Mouse (Mus musculus): Measurements from ENCODE around the gene Proser3. TPM values are rescaled to one million over a fixed set of nuclear protein-coding genes. Genes with fewer than 3 reads are reported as not detected.
"Not testable (repeated sequence)": the region's sequence is repeated elsewhere in the genome, so short reads cannot be mapped to it uniquely, and the experiment has no call there.

Proser3 gene
- polyA plus RNA-seq, 2 experiments, result 9.4 to 31.8 TPM

DNA sequence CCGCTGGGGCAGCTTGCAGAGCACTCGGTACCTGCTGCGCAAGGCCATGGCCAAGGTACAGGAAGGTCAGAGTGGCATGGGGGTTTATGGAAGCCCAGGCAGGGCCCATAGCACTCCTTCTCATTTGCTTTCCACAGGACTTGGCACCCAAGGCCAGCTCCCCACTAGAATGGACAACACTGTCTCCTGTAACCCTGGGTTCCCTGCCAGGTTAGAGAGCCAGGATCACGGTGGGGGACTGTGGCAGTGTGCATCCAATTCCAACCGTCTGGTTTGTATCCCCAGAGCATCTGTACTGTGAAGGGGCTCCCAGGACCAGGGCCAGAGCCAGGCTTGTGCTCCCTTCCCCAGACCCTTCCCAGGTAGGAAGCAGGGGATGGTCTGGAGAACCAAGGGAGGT lies 31.2 kb downstream of the Proser3 start:
- Histone ChIP-seq H3K36me3 (ENCODE audit: control insufficient read depth, insufficient read depth, low read length) (peaks cover 28% of the 10 kb centered on the region), H3K27me3 (ENCODE audit: control insufficient read depth, insufficient read depth, low read length) (no peaks in the 10 kb centered on the region), H3K27ac (replicated peaks; ENCODE audit: low read depth, low read length) (no peak overlapping the region), H3K9ac (ENCODE audit: low read depth, low read length, severe bottlenecking) (no peak overlapping the region), H3K4me1 (ENCODE audit: control insufficient read depth, insufficient read depth, low read length) (no peaks in the 10 kb centered on the region), H3K9me3 (ENCODE audit: control insufficient read depth, low read length) (no peaks in the 10 kb centered on the region), H3K4me2 (replicated peaks; ENCODE audit: low read depth, low read length, severe bottlenecking) (no peak overlapping the region), H3K4me3 (replicated peaks; ENCODE audit: low read length) (no peak overlapping the region)
- WGBS, result 76% methylated on average over 5 of the region's 5 CpGs
- no peak for DNase-seq (ENCODE audit: low spot score)
- ATAC-seq (ENCODE audit: low FRiP score, low read depth), result no peak
- no peak for TF ChIP-seq POLR2A (IDR thresholded peaks at IDR 0.05; ENCODE audit: borderline replicate concordance, extremely low read depth, insufficient read depth, insufficient read length)

DNA sequence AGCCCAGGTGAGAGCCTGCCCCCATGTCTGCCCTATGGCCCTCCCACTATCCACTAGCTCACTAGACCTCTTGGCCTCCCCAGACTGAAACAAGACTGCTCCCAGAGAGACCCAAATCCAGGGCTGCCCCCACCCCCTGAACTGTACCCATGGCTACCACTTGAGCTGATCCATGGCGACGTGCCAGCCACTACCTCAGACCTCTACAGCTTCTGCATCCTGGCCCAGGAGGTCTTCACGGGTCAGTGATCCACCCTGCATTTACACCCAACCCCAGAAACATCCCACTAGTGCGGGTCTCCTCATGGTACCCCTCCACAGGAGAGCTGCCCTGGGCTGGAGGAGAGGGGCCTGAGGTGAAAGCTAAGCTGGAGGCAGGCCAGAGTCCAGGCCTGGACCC lies 31.7 kb downstream of the Proser3 start:
- Histone ChIP-seq H3K9me3 (ENCODE audit: control insufficient read depth, low read length) (no peaks in the 10 kb centered on the region), H3K27me3 (ENCODE audit: control insufficient read depth, insufficient read depth, low read length) (no peaks in the 10 kb centered on the region), H3K9ac (ENCODE audit: low read depth, low read length, severe bottlenecking) (no peak overlapping the region), H3K4me1 (ENCODE audit: control insufficient read depth, insufficient read depth, low read length) (no peaks in the 10 kb centered on the region), H3K4me2 (replicated peaks; ENCODE audit: low read depth, low read length, severe bottlenecking) (no peak overlapping the region), H3K27ac (replicated peaks; ENCODE audit: low read depth, low read length) (no peak overlapping the region), H3K4me3 (replicated peaks; ENCODE audit: low read length) (no peak overlapping the region), H3K36me3 (ENCODE audit: control insufficient read depth, insufficient read depth, low read length) (peaks cover 24% of the 10 kb centered on the region)
- TF ChIP-seq POLR2A (IDR thresholded peaks at IDR 0.05; ENCODE audit: borderline replicate concordance, extremely low read depth, insufficient read depth, insufficient read length), result no peak
- no peak for DNase-seq (ENCODE audit: low spot score)
- ATAC-seq (ENCODE audit: low FRiP score, low read depth), result no peak
- WGBS, result 75% methylated on average over 4 of the region's 4 CpGs

DNA sequence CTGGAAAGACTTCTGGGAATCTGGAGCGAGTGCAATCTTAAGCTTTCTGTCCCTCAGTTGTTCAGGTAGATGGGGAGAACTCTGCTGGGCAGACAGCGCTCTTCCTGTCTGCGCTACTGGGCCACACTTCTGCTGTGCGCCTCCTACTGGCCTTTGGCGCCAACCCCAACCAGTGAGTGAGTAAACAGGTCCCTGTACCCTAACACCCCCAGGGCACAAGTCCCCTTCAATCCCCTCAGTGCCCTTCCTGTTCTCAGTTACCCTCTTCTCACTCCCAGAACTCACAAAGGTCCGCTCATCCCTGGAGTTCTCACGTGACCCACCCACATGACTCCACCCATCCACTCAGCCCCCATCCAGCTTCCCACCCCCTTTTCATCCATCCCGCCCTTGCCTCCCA lies 33.8 kb downstream of the Proser3 start:
- WGBS, result 46% methylated on average over 8 of the region's 8 CpGs
- Histone ChIP-seq H3K27ac (replicated peaks; ENCODE audit: low read depth, low read length) (no peak overlapping the region), H3K36me3 (ENCODE audit: control insufficient read depth, insufficient read depth, low read length) (peaks cover 4% of the 10 kb centered on the region), H3K4me2 (replicated peaks; ENCODE audit: low read depth, low read length, severe bottlenecking) (no peak overlapping the region), H3K9me3 (ENCODE audit: control insufficient read depth, low read length) (no peaks in the 10 kb centered on the region), H3K4me3 (replicated peaks; ENCODE audit: low read length) (no peak overlapping the region), H3K27me3 (ENCODE audit: control insufficient read depth, insufficient read depth, low read length) (no peaks in the 10 kb centered on the region), H3K4me1 (ENCODE audit: control insufficient read depth, insufficient read depth, low read length) (no peaks in the 10 kb centered on the region), H3K9ac (ENCODE audit: low read depth, low read length, severe bottlenecking) (no peak overlapping the region)
- ATAC-seq (ENCODE audit: low FRiP score, low read depth), result no peak
- DNase-seq (ENCODE audit: low spot score), result no peak
- TF ChIP-seq POLR2A (IDR thresholded peaks at IDR 0.05; ENCODE audit: borderline replicate concordance, extremely low read depth, insufficient read depth, insufficient read length), result no peak

DNA sequence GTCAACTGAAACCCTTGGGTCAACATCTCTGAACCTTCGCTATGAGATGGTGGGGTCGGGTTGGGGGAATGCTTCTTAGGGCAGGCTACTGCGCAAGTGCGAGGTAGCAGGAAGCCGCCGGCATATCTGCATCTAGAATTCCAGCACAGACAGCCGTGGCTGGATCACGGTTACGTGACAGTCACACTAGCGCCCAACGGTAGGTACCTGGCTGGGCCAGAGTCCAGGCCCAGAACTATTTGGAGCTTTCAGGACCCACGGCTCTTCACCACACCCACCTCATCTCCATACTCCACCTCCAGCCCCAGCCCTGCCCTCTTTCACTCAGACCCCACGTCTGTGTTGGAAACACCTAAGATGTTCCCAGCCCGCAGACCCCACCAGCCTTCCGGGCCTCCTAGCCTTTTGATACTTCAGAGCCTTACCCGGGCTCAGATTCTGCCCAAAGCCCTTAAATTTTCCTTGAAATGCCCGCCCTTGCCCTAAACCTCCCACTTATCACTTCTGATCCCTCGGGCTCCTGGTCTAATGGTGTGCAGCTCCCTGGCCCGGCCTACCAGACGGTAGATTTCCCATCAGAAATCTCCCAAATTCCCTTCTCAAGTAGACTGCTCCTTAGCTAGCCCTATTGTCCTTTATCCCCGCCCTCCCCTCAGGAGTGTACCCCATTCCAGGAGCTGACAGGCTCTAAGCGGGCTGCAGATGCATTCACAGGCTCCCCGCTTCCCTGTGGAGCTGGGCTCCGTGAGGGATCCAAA lies 36.9 kb downstream of the Proser3 start:
- Histone ChIP-seq H3K4me1 (ENCODE audit: control insufficient read depth, insufficient read depth, low read length) (no peaks in the 10 kb centered on the region), H3K36me3 (ENCODE audit: control insufficient read depth, insufficient read depth, low read length) (no peaks in the 10 kb centered on the region), H3K27me3 (ENCODE audit: control insufficient read depth, insufficient read depth, low read length) (no peaks in the 10 kb centered on the region), H3K9me3 (ENCODE audit: control insufficient read depth, low read length) (no peaks in the 10 kb centered on the region), H3K27ac (replicated peaks; ENCODE audit: low read depth, low read length) (no peak overlapping the region), H3K4me3 (replicated peaks; ENCODE audit: low read length) (no peak overlapping the region), H3K9ac (ENCODE audit: low read depth, low read length, severe bottlenecking) (no peak overlapping the region), H3K4me2 (replicated peaks; ENCODE audit: low read depth, low read length, severe bottlenecking) (no peak overlapping the region)
- ATAC-seq (ENCODE audit: low FRiP score, low read depth) (no peak), DNase-seq (ENCODE audit: low spot score) (no peak)
- WGBS, result 63% methylated on average over 24 of the region's 24 CpGs
- no peak for TF ChIP-seq POLR2A (IDR thresholded peaks at IDR 0.05; ENCODE audit: borderline replicate concordance, extremely low read depth, insufficient read depth, insufficient read length)

GRCm38 (mm10) chr7:30508061-30508460 lies 44.0 kb downstream of the Proser3 start:
- H3K27ac ChIP-seq (replicated peaks; ENCODE audit: low read depth, low read length), result no peak overlapping the region
- 74% methylated on average over 4 of the region's 4 CpGs for WGBS
- H3K4me1 ChIP-seq (ENCODE audit: control insufficient read depth, insufficient read depth, low read length), result no peaks in the 10 kb centered on the region
- ATAC-seq (ENCODE audit: low FRiP score, low read depth) (no peak), DNase-seq (ENCODE audit: low spot score) (no peak)
- TF ChIP-seq POLR2A (IDR thresholded peaks at IDR 0.05; ENCODE audit: borderline replicate concordance, extremely low read depth, insufficient read depth, insufficient read length), result no peak
- H3K4me2 ChIP-seq (replicated peaks; ENCODE audit: low read depth, low read length, severe bottlenecking), result no peak overlapping the region
- H3K36me3 ChIP-seq (ENCODE audit: control insufficient read depth, insufficient read depth, low read length), result no peaks in the 10 kb centered on the region
- no peak overlapping the region for H3K4me3 ChIP-seq (replicated peaks; ENCODE audit: low read length)
- no peaks in the 10 kb centered on the region for H3K9me3 ChIP-seq (ENCODE audit: control insufficient read depth, low read length)
- no peak overlapping the region for H3K9ac ChIP-seq (ENCODE audit: low read depth, low read length, severe bottlenecking)
- H3K27me3 ChIP-seq (ENCODE audit: control insufficient read depth, insufficient read depth, low read length), result no peaks in the 10 kb centered on the region

DNA sequence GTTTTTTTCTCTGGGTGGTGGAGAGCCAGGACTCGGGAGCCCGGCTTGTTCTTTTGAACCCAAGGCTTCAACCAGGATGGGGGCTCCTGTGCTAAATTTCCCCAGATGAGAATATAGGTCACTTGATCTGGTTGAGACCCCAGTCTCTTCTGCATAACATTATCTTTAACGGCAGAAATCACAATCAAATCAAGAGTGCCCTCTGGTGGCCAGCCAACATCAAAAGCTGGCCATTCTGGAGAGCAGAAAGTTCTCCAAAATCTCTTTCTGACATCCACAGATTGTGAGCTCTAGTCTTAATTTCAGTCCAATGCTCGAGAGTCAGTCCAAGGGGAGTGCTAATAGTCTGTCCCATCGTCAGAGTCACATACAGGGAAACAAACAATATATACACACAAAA lies 50.9 kb downstream of the Proser3 start:
- not testable (repeated sequence) for H3K27ac ChIP-seq (replicated peaks; ENCODE audit: low read depth, low read length); H3K9me3 ChIP-seq (ENCODE audit: control insufficient read depth, low read length); H3K9ac ChIP-seq (ENCODE audit: low read depth, low read length, severe bottlenecking); H3K36me3 ChIP-seq (ENCODE audit: control insufficient read depth, insufficient read depth, low read length); DNase-seq (ENCODE audit: low spot score); ATAC-seq (ENCODE audit: low FRiP score, low read depth); H3K4me2 ChIP-seq (replicated peaks; ENCODE audit: low read depth, low read length, severe bottlenecking); H3K27me3 ChIP-seq (ENCODE audit: control insufficient read depth, insufficient read depth, low read length); H3K4me3 ChIP-seq (replicated peaks; ENCODE audit: low read length); H3K4me1 ChIP-seq (ENCODE audit: control insufficient read depth, insufficient read depth, low read length)
- WGBS, result 75% methylated on average over 5 of the region's 5 CpGs

GRCm38 (mm10) chr7:30495506-30496042 lies 56.5 kb downstream of the Proser3 start:
- not testable (repeated sequence) for H3K36me3 ChIP-seq (ENCODE audit: control insufficient read depth, insufficient read depth, low read length); H3K27me3 ChIP-seq (ENCODE audit: control insufficient read depth, insufficient read depth, low read length); H3K4me1 ChIP-seq (ENCODE audit: control insufficient read depth, insufficient read depth, low read length); H3K9ac ChIP-seq (ENCODE audit: low read depth, low read length, severe bottlenecking); ATAC-seq (ENCODE audit: low FRiP score, low read depth); H3K4me2 ChIP-seq (replicated peaks; ENCODE audit: low read depth, low read length, severe bottlenecking); DNase-seq (ENCODE audit: low spot score); H3K4me3 ChIP-seq (replicated peaks; ENCODE audit: low read length); H3K27ac ChIP-seq (replicated peaks; ENCODE audit: low read depth, low read length); H3K9me3 ChIP-seq (ENCODE audit: control insufficient read depth, low read length)
- 51% methylated on average over 5 of the region's 5 CpGs for whole genome bisulfite sequencing

Data from limb, embryonic 14.5 days (tissue).